Mouse (Mus musculus): Measurements from ENCODE around the gene Fmo5. TPM values are rescaled to one million over a fixed set of nuclear protein-coding genes. Genes with fewer than 3 reads are reported as not detected.

Gene Fmo5
- polyA plus RNA-seq, 1 experiment from 2014 or later, result 4.1 TPM

DNA sequence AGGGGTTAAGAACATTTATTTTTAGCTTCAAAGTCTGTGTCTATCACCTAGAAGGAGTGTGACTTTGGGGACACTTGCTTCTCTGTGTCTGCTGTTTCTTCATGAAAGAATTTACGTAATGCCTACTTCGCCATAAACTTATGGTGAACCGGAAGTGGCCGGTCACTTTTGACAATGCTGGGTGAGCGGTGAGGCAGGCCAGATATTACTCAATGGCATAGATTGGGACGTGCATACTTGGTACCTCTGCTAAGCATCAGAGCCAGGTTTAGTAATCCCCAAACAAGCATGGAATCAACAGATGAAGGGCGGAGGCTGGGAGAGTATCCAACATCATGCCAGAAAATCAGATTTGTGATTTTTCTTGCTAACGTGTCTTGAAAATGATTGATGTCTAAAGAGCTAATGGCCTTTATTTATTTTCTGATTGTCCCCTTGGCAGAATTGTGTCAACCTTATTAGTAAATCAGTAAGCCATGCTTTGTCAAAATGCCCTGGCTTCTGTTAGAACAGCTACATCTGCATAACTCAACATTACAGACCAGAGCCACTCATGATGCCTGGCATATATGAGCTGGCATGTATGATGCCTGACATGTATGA is 2.8 kb downstream of the Fmo5 start:
- no peaks in the 10 kb centered on the region for H3K27me3 ChIP-seq
- peaks cover 19% of the 10 kb centered on the region for H3K4me1 ChIP-seq (replicated peaks)
- H3K36me3 ChIP-seq, result no peaks in the 10 kb centered on the region
- H3K4me2 ChIP-seq, result no peak overlapping the region
- 65% methylated on average over 8 of the region's 8 CpGs for WGBS
- no peak overlapping the region for H3K27ac ChIP-seq
- H3K4me3 ChIP-seq, result no peak overlapping the region
- no peak overlapping the region for H3K9ac ChIP-seq
- H3K9me3 ChIP-seq (replicated peaks), result no peaks in the 10 kb centered on the region
- no peak for ATAC-seq (replicated peaks; ENCODE audit: insufficient number of reproducible peaks, insufficient read depth, low FRiP score, low read depth)

DNA sequence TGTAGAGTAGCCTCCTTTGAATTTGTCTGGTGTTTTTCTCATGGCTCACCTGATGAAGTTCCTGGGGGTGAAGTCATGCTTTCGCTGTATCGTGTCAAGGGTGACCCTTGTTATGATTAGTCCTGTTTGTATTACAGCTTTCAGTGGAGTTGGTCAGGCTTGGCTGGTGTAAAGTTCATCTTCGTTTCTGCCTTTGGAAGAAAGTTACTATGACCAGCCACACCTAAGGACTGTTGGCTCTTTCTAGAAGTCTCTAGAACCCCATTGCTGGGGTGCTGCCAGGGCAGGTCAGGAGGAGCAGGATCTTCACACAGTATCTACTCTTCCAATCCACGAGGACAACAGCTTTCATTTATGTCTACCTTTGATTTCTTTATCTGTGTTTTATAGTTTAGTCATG is 4.9 kb downstream of the Fmo5 start:
- no peak for ATAC-seq (replicated peaks; ENCODE audit: insufficient number of reproducible peaks, insufficient read depth, low FRiP score, low read depth)
- H3K4me1 ChIP-seq (replicated peaks), result peaks cover 17% of the 10 kb centered on the region

DNA sequence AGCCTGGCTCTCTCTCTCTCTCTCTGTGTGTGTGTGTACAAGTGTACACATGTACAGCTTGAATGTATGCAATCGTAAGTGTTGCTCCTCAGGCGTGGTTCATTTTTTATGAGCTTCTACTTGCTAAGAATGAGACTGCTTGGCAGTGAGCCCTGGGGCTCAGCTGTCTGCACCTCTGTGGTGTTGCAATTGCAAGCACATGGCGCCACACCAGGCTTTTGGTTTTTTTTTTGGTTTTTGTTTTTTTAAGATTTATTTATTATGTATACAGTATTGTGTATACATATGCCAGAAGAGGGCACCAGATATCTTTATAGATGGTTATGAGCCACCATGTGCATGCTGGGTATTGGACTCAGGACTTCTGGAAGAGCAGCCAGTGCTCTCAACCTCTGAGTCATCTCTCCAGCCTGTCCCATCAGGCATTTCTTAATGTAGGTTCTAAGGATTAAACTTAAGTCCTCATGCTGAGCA is 5.7 kb downstream of the Fmo5 start:
- ATAC-seq (replicated peaks; ENCODE audit: insufficient number of reproducible peaks, insufficient read depth, low FRiP score, low read depth), result peak; percentile 53; the same call in 1 of the 2 replicates
- Histone ChIP-seq H3K27ac (peak overlapping the region; percentile 1), H3K27me3 (no peaks in the 10 kb centered on the region), H3K4me3 (no peak overlapping the region), H3K9ac (0 out of 2 replicates have a peak overlapping the region, but pooled peaks have one; percentile 14), H3K36me3 (no peaks in the 10 kb centered on the region), H3K9me3 (replicated peaks) (no peaks in the 10 kb centered on the region), H3K4me2 (no peak overlapping the region), H3K4me1 (replicated peaks) (peaks cover 12% of the 10 kb centered on the region)
- 40% methylated on average over 3 of the region's 3 CpGs for WGBS

More for the DNA sequence above, 4.9 kb downstream of the Fmo5 start:
- WGBS, result 76% methylated on average over 4 of the region's 4 CpGs
- no peak overlapping the region for H3K4me2 ChIP-seq
- no peak overlapping the region for H3K4me3 ChIP-seq
- H3K9me3 ChIP-seq (replicated peaks), result no peaks in the 10 kb centered on the region
- no peak overlapping the region for H3K27ac ChIP-seq
- no peak overlapping the region for H3K9ac ChIP-seq
- no peaks in the 10 kb centered on the region for H3K27me3 ChIP-seq
- no peaks in the 10 kb centered on the region for H3K36me3 ChIP-seq

DNA sequence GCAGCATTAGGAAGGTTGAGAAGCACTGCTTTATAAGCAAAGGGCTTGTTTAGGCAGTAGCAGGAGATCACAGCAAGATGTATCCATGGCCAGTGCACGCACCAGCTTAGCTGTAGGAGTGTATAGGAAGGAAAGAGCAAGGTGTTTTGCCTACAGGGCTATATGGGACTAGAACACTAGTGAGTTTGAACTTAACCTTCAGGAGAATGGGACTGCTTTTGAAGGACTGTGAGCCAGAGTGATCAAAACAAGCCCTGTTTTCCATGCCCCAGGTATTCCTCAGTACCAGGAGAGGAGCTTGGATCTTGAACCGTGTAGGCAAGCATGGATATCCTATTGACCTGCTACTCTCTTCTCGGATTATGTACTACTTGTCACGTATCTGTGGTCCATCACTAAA is 12.8 kb downstream of the Fmo5 start:
- ATAC-seq (replicated peaks; ENCODE audit: insufficient number of reproducible peaks, insufficient read depth, low FRiP score, low read depth), result no peak
- no peaks in the 10 kb centered on the region for H3K9me3 ChIP-seq (replicated peaks)
- no peaks in the 10 kb centered on the region for H3K36me3 ChIP-seq
- WGBS, result 85% methylated on average over 4 of the region's 4 CpGs
- no peak overlapping the region for H3K4me3 ChIP-seq
- no peaks in the 10 kb centered on the region for H3K27me3 ChIP-seq
- no peak overlapping the region for H3K4me2 ChIP-seq
- H3K9ac ChIP-seq, result no peak overlapping the region
- no peak overlapping the region for H3K27ac ChIP-seq
- H3K4me1 ChIP-seq (replicated peaks), result 0 out of 2 replicates have a peak, but pooled peaks cover 2% of the 10 kb centered on the region

DNA sequence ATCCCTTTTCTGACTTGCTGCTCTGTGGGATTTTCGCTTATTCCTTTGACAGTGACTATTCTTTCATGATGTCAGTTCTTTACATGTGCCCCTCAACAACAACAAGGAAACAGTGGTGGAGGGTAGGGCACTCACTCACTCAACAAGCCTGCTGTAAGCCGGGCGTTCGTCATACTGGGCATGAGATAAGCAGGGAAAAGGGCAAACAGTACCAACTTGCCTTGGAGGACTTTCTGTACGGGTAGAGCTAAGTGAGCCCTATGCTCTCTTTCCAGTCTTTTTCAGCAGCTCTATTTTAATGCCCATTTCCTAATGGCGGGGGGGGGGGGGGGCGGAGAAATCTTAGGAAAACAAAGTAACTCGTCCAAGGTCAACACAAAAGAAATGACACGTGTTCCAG is 13.4 kb downstream of the Fmo5 start:
- Histone ChIP-seq H3K27ac (no peak overlapping the region), H3K9ac (no peak overlapping the region), H3K27me3 (no peaks in the 10 kb centered on the region), H3K4me2 (no peak overlapping the region), H3K4me3 (no peak overlapping the region), H3K4me1 (replicated peaks) (0 out of 2 replicates have a peak, but pooled peaks cover 2% of the 10 kb centered on the region), H3K9me3 (replicated peaks) (no peaks in the 10 kb centered on the region), H3K36me3 (no peaks in the 10 kb centered on the region)
- no peak for ATAC-seq (replicated peaks; ENCODE audit: insufficient number of reproducible peaks, insufficient read depth, low FRiP score, low read depth)
- 65% methylated on average over 9 of the region's 9 CpGs for WGBS

DNA sequence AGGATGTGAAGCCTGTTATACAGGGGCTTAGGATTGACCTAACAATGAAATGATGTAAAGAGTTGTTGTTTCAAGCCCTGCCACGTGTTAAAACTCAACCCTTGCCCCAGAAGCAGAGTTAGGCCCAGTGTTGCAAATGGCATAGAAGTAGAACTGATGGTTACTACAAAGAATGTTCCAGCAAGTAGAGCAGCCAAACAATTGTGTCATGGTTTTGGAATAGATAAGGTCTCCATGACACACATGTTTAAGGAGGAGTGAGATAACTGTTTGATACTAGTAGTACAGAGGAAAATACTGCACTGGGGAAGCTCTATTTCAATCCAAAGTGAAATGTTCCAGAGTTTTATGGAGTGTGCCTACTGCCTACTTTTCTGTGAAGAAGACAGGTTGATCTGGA is 19.9 kb downstream of the Fmo5 start:
- Histone ChIP-seq H3K9me3 (replicated peaks) (no peaks in the 10 kb centered on the region), H3K4me3 (no peak overlapping the region), H3K4me2 (no peak overlapping the region), H3K27ac (no peak overlapping the region), H3K4me1 (replicated peaks) (peaks cover 24% of the 10 kb centered on the region), H3K9ac (no peak overlapping the region), H3K36me3 (no peaks in the 10 kb centered on the region), H3K27me3 (no peaks in the 10 kb centered on the region)
- ATAC-seq (replicated peaks; ENCODE audit: insufficient number of reproducible peaks, insufficient read depth, low FRiP score, low read depth), result no peak
- 34% methylated on average over 1 of the region's 1 CpGs for WGBS

DNA sequence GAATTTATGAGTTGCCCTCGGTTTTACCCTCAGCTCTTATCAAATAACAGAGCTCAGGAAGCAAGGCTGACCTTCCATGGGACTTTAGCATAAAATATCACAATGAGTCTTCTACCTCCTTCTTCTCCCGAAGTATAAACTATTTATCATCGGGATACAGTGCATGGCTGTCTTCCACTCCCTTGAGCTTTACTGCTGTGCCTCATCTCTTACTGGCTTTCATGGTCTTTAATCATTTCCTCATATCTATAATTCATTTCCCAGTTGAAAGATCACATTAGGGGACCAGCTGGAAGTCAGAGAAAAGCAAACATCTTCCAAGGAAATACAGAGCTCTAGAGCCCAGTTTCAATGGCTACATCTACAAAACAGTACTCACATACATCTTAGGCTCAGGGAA is 20.4 kb downstream of the Fmo5 start:
- no peak overlapping the region for H3K27ac ChIP-seq
- no peaks in the 10 kb centered on the region for H3K9me3 ChIP-seq (replicated peaks)
- H3K4me1 ChIP-seq (replicated peaks), result peaks cover 22% of the 10 kb centered on the region
- H3K4me2 ChIP-seq, result no peak overlapping the region
- no peak for ATAC-seq (replicated peaks; ENCODE audit: insufficient number of reproducible peaks, insufficient read depth, low FRiP score, low read depth)
- 64% methylated on average over 3 of the region's 3 CpGs for WGBS
- H3K27me3 ChIP-seq, result no peaks in the 10 kb centered on the region
- H3K4me3 ChIP-seq, result no peak overlapping the region
- H3K9ac ChIP-seq, result no peak overlapping the region
- no peaks in the 10 kb centered on the region for H3K36me3 ChIP-seq

DNA sequence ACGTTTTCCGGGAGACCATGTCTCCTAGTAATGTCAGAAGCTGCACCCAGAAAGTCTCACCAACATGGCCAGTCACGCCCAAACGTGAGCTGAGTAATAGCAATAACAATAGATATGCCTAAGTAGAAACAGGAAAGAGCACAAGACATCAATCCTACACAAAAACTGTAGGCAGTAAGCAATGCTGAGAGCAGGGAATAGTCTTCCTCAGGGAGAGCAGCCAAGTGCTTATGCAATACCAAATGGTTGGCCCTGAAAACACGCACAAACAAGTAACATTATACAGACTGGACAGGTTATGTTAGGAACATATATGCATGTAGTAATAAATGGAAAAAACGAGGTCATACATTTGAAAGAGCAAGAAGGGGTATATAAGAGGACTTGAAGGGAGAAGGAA is 20.9 kb downstream of the Fmo5 start:
- H3K4me1 ChIP-seq (replicated peaks), result peaks cover 22% of the 10 kb centered on the region
- H3K36me3 ChIP-seq, result no peaks in the 10 kb centered on the region
- H3K9ac ChIP-seq, result no peak overlapping the region
- ATAC-seq (replicated peaks; ENCODE audit: insufficient number of reproducible peaks, insufficient read depth, low FRiP score, low read depth), result no peak
- 73% methylated on average over 6 of the region's 6 CpGs for WGBS
- no peak overlapping the region for H3K27ac ChIP-seq
- H3K9me3 ChIP-seq (replicated peaks), result no peaks in the 10 kb centered on the region
- no peak overlapping the region for H3K4me2 ChIP-seq
- no peak overlapping the region for H3K4me3 ChIP-seq
- H3K27me3 ChIP-seq, result no peaks in the 10 kb centered on the region

DNA sequence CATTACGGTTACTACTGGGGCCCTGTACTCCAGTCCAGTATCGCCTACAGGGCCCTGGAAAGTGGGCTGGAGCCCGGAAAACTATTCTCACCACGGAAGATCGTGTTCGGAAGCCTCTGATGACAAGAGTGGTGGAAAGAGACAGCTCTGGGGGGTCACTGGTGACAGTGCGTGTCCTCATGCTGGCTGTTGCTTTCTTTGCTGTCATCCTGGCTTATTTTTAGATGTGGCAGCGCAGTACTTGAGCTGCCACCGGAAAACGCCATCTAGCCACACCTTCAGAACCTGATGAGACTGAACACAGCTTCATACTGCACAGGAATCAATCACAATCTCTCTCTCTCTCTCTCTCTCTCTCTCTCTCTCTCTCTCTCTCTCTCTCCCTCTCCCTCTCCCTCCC is 23.0 kb downstream of the Fmo5 start:
- H3K4me3 ChIP-seq, result peak overlapping the region; percentile 10; the same call in 1 of the 2 replicates
- H3K27me3 ChIP-seq, result no peaks in the 10 kb centered on the region
- H3K36me3 ChIP-seq, result no peaks in the 10 kb centered on the region
- no peak overlapping the region for H3K9ac ChIP-seq
- 46% methylated on average over 10 of the region's 10 CpGs for WGBS
- ATAC-seq (replicated peaks; ENCODE audit: insufficient number of reproducible peaks, insufficient read depth, low FRiP score, low read depth), result peak; percentile 82; the same call in 1 of the 2 replicates
- H3K9me3 ChIP-seq (replicated peaks), result no peaks in the 10 kb centered on the region
- H3K4me2 ChIP-seq, result peak overlapping the region; percentile 48
- peak overlapping the region; percentile 72 for H3K27ac ChIP-seq
- H3K4me1 ChIP-seq (replicated peaks), result peaks cover 22% of the 10 kb centered on the region

DNA sequence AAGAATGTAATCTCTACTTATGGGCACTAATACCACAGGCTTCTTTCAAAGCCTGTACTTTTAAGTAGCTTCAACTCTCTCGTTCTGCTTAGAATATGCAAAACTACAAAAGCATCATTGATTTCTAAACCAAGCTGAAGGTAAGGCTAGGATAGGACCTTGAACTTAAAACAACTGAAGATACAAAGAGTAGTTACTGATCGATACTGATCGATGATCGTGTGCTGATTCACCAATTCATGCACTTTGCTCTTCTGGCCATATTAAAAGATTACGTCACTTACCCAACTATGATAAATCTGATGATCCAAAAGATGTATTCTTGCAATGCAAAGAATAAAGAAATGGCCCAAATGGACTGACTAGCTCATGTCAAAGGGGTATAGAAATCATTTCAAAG is 25.2 kb downstream of the Fmo5 start:
- H3K9ac ChIP-seq, result no peak overlapping the region
- ATAC-seq (replicated peaks; ENCODE audit: insufficient number of reproducible peaks, insufficient read depth, low FRiP score, low read depth), result no peak
- 88% methylated on average over 5 of the region's 5 CpGs for WGBS
- no peak overlapping the region for H3K4me3 ChIP-seq
- peaks cover 26% of the 10 kb centered on the region for H3K4me1 ChIP-seq (replicated peaks)
- no peak overlapping the region for H3K4me2 ChIP-seq
- no peaks in the 10 kb centered on the region for H3K9me3 ChIP-seq (replicated peaks)
- H3K27me3 ChIP-seq, result no peaks in the 10 kb centered on the region
- no peaks in the 10 kb centered on the region for H3K36me3 ChIP-seq
- H3K27ac ChIP-seq, result no peak overlapping the region

DNA sequence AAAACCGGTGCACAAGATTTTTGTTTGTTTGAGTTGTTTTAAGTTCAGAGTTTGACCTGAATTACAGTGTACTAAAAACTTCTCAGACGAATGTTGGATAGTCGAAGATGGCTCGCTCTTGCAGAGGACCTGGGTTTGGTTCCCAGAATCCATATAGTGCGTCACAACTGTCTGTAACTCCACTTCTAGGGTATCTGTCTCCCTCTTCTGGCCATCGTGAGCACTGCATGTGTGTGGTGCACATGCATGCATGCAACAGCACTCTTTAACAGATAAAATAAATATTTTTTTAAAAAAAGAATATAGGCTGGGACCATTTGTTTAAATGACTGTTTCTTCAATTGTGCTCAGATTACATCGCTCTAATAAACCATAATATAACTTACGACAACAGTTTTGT is 26.3 kb downstream of the Fmo5 start:
- Histone ChIP-seq H3K27ac (no peak overlapping the region), H3K27me3 (no peaks in the 10 kb centered on the region), H3K9ac (no peak overlapping the region), H3K4me2 (no peak overlapping the region), H3K4me1 (replicated peaks) (peaks cover 31% of the 10 kb centered on the region), H3K4me3 (no peak overlapping the region), H3K36me3 (no peaks in the 10 kb centered on the region), H3K9me3 (replicated peaks) (no peaks in the 10 kb centered on the region)
- WGBS, result 85% methylated on average over 8 of the region's 8 CpGs
- no peak for ATAC-seq (replicated peaks; ENCODE audit: insufficient number of reproducible peaks, insufficient read depth, low FRiP score, low read depth)
